Mouse (Mus musculus) midbrain, embryonic 14.5 days (tissue): ENCODE results near the gene Arhgef3. TPM values are rescaled to one million over a fixed set of nuclear protein-coding genes. Genes with fewer than 3 reads are reported as not detected.

Experiments
- ATAC-seq: fragments of 200-750 bp; cut with Nextera tagmentation; 2 replicates; pipeline ENCODE4 v1.8.0; 2017; ENCODE audit warnings: moderate number of reproducible peaks, moderate library complexity; ENCODE audit not compliant: low FRiP score, low TSS enrichment
- DNase-seq: peaks from one replicate; pipeline ENCODE4 v3.0.0-alpha.2; 2015
- H3K27ac ChIP-seq: fragments of 300-500 bp; sonication (generic); replicated peaks from 2 replicates; pipeline ENCODE4 v1.5.1; 2014; ENCODE audit warnings: mild to moderate bottlenecking, low read depth, low read length, moderate library complexity
- H3K27me3 ChIP-seq: fragments of 300-500 bp; sonication (generic); 2 replicates; pipeline ENCODE4 v1.6.1; 2014; ENCODE audit warnings: low read length, control low read depth, mixed read lengths; ENCODE audit not compliant: control insufficient read depth, insufficient read depth
- H3K36me3 ChIP-seq: fragments of 300-500 bp; sonication (generic); 2 replicates; pipeline ENCODE4 v1.6.1; 2014; ENCODE audit warnings: low read length, control low read depth; ENCODE audit not compliant: control insufficient read depth, insufficient read depth
- H3K4me1 ChIP-seq: fragments of 300-500 bp; sonication (generic); 2 replicates; pipeline ENCODE4 v1.6.1; 2014; ENCODE audit warnings: mild to moderate bottlenecking, antibody characterized with exemption, low read length, control low read depth; ENCODE audit not compliant: control insufficient read depth, insufficient read depth
- H3K4me2 ChIP-seq: fragments of 300-500 bp; sonication (generic); 2 replicates; pipeline ENCODE4 v1.6.1; 2014; ENCODE audit warnings: mild to moderate bottlenecking, low read length, moderate library complexity
- H3K4me3 ChIP-seq: fragments of 300-500 bp; sonication (generic); replicated peaks from 2 replicates; pipeline ENCODE4 v1.5.1; 2014; ENCODE audit warnings: low read depth, low read length
- H3K9ac ChIP-seq: fragments of 300-500 bp; sonication (generic); replicated peaks from 2 replicates; pipeline ENCODE4 v1.6.1; 2014; ENCODE audit warnings: mild to moderate bottlenecking, low read length, moderate library complexity
- H3K9me3 ChIP-seq: fragments of 300-500 bp; sonication (generic); 2 replicates; pipeline ENCODE4 v1.6.1; 2016; ENCODE audit warnings: low read length, control low read depth, mixed read lengths; ENCODE audit not compliant: control insufficient read depth
- WGBS: fragments of 180-500 bp; shearing (Covaris S2); extraction: QIAGEN DNeasy Blood & Tissue Kit; methylation state at CpG from one replicate; pipeline ENCODE4 v1.1.7; 2014; 5-methylcytosine and 5-hydroxymethylcytosine counted together
- polyA plus RNA-seq: library from polyadenylated mRNA; unstranded; fragments of >200 nt; fragmentation: Nextera tagmentation; extraction: Ambion mirVana; gene quantifications from 2 replicates; pipeline ENCODE4 v1.2.1, GENCODE M21; 2014

The Arhgef3 gene
- polyA plus RNA-seq, 1 experiment from 2014 or later, result 5.3 TPM

- DNase-seq, result no peak
- no peaks in the 10 kb centered on the region for H3K36me3 ChIP-seq
- no peak overlapping the region for H3K9ac ChIP-seq
- peaks cover under 1% of the 10 kb centered on the region; the same call in 1 of the 2 replicates for H3K27me3 ChIP-seq
- H3K27ac ChIP-seq, result no peak overlapping the region
- H3K9me3 ChIP-seq, result no peaks in the 10 kb centered on the region
- WGBS, result 76% methylated on average over 2 of the region's 2 CpGs
- no peak for ATAC-seq
- H3K4me1 ChIP-seq, result no peaks in the 10 kb centered on the region
- no peak overlapping the region for H3K4me2 ChIP-seq
- no peak overlapping the region for H3K4me3 ChIP-seq
Measured at GRCm38 (mm10) chr14:27342451-27342850, 227.8 kb downstream of the Arhgef3 start.

- no peak overlapping the region for H3K4me3 ChIP-seq
- no peak for ATAC-seq
- no peaks in the 10 kb centered on the region for H3K4me1 ChIP-seq
- DNase-seq, result no peak
- H3K27me3 ChIP-seq, result no peaks in the 10 kb centered on the region
- H3K9ac ChIP-seq, result no peak overlapping the region
- H3K36me3 ChIP-seq, result no peaks in the 10 kb centered on the region
- no peaks in the 10 kb centered on the region for H3K9me3 ChIP-seq
- 84% methylated on average over 4 of the region's 4 CpGs for WGBS
- H3K4me2 ChIP-seq, result no peak overlapping the region
- H3K27ac ChIP-seq, result no peak overlapping the region
Measured at GRCm38 (mm10) chr14:27344250-27344990, 229.7 kb downstream of the Arhgef3 start.

DNA sequence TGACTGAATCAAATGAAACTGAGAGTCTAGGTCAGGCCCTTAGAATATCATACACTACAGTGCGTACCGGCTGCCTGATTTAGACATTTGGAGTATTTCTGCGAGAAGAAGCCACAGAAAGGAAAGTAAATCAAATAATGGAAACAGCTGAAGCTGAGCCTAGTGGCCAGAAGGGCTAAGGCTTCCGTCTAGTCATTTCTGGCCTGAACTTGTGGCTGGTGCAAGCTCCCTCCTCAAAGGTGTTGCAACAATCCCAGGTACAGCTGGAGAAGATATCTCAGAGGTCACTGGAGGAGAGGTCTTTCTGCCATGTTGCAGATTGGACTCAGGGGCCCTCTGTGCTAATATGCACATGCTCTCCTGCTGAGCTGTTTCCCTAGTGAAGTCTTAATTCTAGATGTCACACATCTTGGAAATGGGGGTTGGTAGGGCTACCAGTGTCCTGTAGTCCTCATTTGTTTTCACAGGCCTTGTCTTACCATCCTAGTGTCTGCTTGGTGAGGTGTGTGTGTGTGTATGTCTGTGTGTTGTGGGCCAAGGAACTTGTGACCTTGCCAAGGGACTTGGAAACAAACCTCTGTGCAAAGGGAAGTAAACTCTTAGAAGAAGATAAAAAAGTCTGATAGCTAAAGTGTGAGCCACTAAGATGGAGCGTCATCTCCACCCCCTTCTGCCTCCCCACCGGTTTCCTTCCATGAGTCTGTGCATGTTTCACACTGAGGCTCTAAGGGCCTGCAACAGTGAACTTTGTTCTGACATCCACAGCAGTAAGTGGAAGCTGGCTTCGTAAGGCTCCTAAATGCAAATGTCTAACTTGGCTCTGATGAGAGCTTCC is 230.6 kb downstream of the Arhgef3 start:
- no peaks in the 10 kb centered on the region for H3K9me3 ChIP-seq
- WGBS, result 92% methylated on average over 7 of the region's 7 CpGs

GRCm38 (mm10) chr14:27347224-27347623 is 232.5 kb downstream of the Arhgef3 start:
- Histone ChIP-seq H3K4me3 (no peak overlapping the region), H3K4me2 (no peak overlapping the region), H3K27me3 (no peaks in the 10 kb centered on the region), H3K9ac (no peak overlapping the region), H3K36me3 (no peaks in the 10 kb centered on the region), H3K27ac (no peak overlapping the region), H3K4me1 (no peaks in the 10 kb centered on the region), H3K9me3 (no peaks in the 10 kb centered on the region)
- 44% methylated on average over 3 of the region's 3 CpGs for WGBS
- ATAC-seq (no peak), DNase-seq (no peak)

More for the DNA sequence above, 230.6 kb downstream of the Arhgef3 start:
- no peak overlapping the region for H3K4me3 ChIP-seq
- H3K36me3 ChIP-seq, result no peaks in the 10 kb centered on the region
- H3K4me2 ChIP-seq, result no peak overlapping the region
- H3K27ac ChIP-seq, result no peak overlapping the region
- no peaks in the 10 kb centered on the region for H3K4me1 ChIP-seq
- H3K27me3 ChIP-seq, result no peaks in the 10 kb centered on the region
- H3K9ac ChIP-seq, result no peak overlapping the region
- DNase-seq, result no peak
- no peak for ATAC-seq

DNA sequence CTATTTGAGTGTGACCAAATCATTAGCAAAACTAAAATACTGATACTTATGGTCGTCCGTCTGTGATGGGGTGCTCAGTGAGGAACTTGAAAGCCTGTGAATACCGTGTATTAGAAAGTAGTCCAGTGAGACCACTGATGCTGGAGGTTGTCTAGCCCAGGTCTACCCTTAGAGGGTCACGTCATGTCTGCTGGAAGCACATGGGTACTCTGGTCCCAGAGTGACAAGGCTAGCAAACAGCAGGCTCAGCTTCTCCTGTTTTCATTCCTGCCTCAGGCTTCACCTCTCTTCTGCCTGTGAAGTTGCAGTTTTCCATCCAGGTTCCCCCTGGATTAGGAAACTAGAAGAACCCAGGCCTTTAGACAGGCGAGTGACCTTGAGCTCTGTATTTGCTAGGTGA is 233.0 kb downstream of the Arhgef3 start:
- no peak overlapping the region for H3K4me3 ChIP-seq
- no peak overlapping the region for H3K9ac ChIP-seq
- H3K27ac ChIP-seq, result no peak overlapping the region
- no peak overlapping the region for H3K4me2 ChIP-seq
- DNase-seq (no peak), ATAC-seq (no peak)
- H3K4me1 ChIP-seq, result no peaks in the 10 kb centered on the region
- no peaks in the 10 kb centered on the region for H3K27me3 ChIP-seq
- WGBS, result 60% methylated on average over 5 of the region's 5 CpGs
- no peaks in the 10 kb centered on the region for H3K9me3 ChIP-seq
- no peaks in the 10 kb centered on the region for H3K36me3 ChIP-seq

DNA sequence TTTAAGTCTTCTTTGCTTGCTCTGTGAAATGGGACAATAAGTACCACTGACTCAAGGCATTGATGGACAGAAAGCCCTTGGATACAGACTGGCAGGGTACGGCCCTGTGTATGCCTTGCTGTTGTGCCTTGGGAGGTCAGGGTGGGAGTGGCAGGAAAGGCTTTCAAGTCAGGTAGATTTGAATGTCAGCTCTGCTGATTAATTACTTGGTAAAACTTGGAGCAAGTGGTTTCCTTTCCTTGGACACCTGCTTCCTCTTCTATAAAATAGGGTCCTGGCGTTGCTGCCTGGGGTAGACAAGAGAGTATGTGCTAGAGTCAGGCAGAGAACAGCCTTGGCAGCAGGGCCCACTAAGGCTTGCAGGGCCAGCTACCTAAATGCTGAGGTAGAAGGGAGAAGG is 233.4 kb downstream of the Arhgef3 start:
- ATAC-seq, result no peak
- no peak overlapping the region for H3K4me2 ChIP-seq
- H3K36me3 ChIP-seq, result no peaks in the 10 kb centered on the region
- no peak for DNase-seq
- no peaks in the 10 kb centered on the region for H3K27me3 ChIP-seq
- H3K9me3 ChIP-seq, result no peaks in the 10 kb centered on the region
- H3K9ac ChIP-seq, result no peak overlapping the region
- no peak overlapping the region for H3K27ac ChIP-seq
- no peaks in the 10 kb centered on the region for H3K4me1 ChIP-seq
- H3K4me3 ChIP-seq, result no peak overlapping the region
- WGBS, result 89% methylated on average over 2 of the region's 2 CpGs

DNA sequence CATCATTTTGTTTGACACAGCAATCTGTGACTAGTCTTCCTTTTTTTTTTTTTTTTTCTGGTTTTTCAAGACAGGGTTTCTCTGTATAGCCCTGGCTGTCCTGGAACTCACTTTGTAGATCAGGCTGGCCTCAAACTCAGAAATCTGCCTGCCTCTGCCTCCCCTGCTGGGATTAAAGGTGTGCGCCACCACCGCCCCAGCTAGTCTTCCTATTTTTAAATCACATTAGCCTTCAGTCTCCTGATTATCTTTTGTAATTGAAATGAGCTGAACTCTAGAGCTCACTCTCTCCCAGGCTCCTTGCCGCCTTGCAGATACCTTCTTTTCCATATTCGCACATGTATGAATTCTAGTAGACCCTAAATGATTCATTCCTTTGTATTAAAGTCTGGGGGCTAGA is 234.0 kb downstream of the Arhgef3 start:
- H3K4me1 ChIP-seq, result no peaks in the 10 kb centered on the region
- H3K4me3 ChIP-seq, result no peak overlapping the region
- no peak overlapping the region for H3K27ac ChIP-seq
- WGBS, result 78% methylated on average over 4 of the region's 4 CpGs
- H3K9ac ChIP-seq, result no peak overlapping the region
- no peaks in the 10 kb centered on the region for H3K27me3 ChIP-seq
- ATAC-seq (no peak), DNase-seq (no peak)
- no peaks in the 10 kb centered on the region for H3K9me3 ChIP-seq
- no peak overlapping the region for H3K4me2 ChIP-seq
- H3K36me3 ChIP-seq, result no peaks in the 10 kb centered on the region

DNA sequence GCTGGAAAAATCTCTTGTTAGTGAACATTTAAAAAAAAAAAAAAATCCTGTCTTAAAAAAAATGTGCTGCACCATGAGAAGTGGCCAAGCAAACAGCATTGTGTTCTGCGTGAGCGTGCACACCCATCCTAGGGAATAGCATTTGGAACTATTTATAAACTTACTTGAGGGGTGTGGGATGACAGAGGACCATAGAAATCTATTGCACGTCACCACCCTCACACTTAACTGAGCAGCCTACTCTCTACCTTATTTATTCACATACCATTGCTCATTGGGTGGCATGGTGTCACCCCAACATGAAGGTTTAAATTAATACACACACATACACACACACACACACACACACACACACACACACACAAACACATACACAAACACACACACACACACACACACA is 234.4 kb downstream of the Arhgef3 start:
- H3K4me2 ChIP-seq, result no peak overlapping the region
- ATAC-seq (no peak), DNase-seq (no peak)
- H3K4me3 ChIP-seq, result no peak overlapping the region
- no peaks in the 10 kb centered on the region for H3K9me3 ChIP-seq
- no peaks in the 10 kb centered on the region for H3K4me1 ChIP-seq
- no peak overlapping the region for H3K9ac ChIP-seq
- no peaks in the 10 kb centered on the region for H3K27me3 ChIP-seq
- no peaks in the 10 kb centered on the region for H3K36me3 ChIP-seq
- 98% methylated on average over 3 of the region's 3 CpGs for WGBS
- H3K27ac ChIP-seq, result no peak overlapping the region
